Mouse (Mus musculus) retina, embryonic 14.5 days (tissue): ENCODE data around the gene Phactr1.
"Not testable (repeated sequence)": the region's sequence is repeated elsewhere in the genome, so short reads cannot be mapped to it uniquely, and the experiment has no call there.

ENCODE experiments used
- DNase-seq: peaks from one replicate; pipeline ENCODE4 v3.0.0-alpha.2; 2015; ENCODE audit warnings: low spot score

Gene Phactr1

DNA sequence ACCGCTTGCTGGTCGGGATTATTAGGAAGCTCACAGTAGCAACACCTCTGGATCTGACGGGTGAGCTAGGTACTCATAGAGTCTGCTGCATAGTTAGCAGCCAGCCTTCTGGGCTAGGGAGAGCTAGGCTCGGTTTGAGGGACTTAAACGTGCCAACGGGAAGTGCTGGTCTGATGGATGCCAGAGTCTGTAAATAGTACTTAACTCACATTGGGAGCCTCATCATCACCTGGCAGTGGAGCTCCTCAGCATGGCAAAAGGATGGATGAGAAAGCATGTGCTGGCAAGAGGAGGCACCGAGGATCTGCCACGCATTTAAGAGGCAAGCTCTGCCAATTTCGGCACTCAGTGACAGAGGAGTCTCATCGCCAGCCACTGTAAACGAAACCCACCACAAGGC, 247.4 kb downstream of the Phactr1 start:
- no peak for DNase-seq

DNA sequence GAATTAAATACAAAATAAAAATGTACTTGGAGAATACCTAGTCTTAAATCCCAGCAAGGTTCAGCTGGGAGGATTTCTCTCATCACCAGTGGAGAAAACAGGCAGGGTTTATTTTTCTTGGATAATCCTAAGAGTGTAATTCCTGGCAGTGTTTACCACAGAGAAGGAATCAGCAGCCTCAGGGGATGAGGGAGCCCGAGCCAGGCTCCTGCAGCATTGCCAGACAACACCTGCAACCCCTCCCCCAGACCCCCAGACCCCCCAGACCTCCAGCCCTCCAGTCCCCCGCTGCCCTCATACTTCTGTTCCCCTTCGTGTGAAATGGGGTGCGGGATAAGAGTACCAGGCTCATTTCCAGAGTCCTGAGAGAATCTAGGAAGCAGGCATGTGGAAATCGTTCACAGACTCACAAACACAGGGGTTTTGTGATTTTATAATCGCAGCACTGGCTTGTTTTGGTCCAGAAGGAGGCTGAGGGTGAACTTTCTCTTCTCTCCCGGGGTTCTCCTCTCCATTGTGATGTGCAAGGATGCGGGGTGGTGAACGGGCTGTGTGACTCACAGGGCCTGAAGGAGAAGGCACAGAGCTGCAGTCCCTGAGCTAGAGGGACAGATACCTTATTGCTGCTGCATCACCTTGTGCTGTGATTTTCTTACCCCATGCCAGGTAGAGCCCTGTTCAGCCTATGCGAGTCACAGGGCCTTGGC, 249.3 kb downstream of the Phactr1 start:
- no peak for DNase-seq

DNA sequence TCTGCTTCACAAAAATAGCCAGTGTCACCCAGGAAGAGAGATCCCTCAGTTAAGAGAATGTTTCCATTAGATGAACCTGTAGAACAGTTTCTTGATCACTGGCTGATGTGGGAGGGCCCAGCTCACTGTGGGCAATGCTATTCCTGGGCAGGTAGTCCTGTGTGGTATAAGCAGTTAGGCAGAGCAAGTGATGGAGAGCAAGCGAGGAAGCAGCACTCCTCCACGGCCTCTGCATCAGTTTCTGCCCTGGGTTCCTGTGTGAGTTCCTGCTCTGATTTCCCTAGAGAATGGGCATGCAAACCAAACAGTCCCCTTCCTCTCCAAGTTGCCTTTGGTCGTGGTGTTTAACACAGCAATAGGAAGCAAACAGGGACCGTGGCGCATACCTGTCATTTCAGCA, 251.6 kb downstream of the Phactr1 start:
- DNase-seq, result no peak

DNA sequence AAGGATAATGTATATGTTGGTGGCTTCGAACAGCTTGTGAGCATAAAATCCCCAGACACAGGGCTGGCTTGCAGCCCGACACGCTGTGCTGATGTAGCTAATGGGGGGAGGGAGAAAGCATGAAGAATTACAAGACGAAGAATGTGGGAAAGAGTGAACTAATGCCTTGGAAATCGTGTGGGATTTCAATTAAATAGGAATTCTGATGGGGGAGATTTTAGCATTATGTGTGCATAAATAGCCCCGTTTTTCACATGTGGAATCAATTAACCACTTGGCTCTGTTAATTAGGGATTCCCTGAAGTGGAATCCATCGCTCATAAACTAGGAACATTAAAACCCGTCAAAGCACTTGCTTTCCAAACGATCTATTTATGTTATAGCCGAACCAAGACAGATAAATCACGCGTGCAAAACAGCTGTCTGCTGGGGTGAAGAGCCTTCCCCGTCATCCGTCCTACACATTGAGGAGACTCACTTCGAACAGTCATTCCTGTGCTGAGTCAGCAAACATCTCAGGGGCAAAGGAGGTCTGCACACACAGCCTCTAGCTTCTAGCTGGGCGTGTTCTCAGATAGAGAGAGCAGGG, 254.2 kb downstream of the Phactr1 start:
- DNase-seq, result no peak

DNA sequence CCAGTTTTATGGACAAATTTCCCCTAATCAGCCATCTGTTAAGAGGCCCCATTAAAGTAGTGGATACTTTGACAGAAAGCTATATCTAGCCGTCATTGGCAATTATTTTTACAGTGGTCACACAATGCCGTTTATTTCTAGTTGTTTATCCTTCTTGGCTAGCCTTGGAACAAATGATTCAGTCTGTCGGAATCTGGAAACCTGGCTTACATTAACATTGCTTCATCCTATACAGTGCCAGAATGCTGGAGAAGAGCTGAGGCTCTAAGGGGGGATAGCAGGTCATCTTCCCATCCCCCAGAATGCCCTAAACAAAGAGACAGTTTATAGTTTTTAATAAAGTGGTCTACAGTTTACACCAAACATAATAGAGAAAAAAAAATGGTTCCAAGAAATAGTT, 257.4 kb downstream of the Phactr1 start:
- no peak for DNase-seq

DNA sequence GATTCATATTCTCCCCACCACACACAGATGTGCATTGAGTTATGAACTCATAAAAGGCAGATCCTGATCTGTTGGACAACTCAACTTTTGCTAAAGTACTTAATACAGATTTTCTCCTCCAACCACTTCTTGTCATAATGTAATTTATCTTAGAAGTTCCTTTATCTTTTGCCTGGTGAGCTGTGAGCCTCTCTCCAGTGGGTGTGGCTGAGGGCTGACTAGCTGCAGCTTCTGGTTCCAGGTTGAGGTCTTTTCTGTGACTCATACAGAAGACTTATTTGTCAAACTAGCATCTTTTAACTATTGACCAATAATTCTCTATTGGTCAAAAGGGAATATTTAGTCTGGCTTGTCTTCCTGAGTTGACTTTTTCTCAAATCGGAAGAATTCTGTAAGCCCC, 257.9 kb downstream of the Phactr1 start:
- no peak for DNase-seq

DNA sequence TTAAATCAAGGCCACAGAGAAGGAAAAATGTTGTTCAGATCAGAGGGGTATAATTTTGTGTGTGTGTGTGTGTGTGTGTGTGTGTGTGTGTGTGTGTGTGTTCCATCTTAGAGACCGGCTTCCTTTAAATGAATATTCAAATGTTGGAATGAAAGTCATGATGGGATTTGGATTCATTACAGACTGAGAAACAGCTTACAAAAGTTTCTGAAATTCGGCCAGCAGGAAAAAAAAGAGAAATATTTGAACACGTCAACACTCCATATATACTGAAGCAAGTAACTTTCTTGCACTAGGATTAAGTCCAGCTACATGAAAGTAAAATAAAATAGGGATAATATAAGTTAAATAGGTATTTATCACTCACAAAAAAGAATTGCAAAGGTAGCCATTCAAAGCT, 259.8 kb downstream of the Phactr1 start:
- DNase-seq, result no peak

DNA sequence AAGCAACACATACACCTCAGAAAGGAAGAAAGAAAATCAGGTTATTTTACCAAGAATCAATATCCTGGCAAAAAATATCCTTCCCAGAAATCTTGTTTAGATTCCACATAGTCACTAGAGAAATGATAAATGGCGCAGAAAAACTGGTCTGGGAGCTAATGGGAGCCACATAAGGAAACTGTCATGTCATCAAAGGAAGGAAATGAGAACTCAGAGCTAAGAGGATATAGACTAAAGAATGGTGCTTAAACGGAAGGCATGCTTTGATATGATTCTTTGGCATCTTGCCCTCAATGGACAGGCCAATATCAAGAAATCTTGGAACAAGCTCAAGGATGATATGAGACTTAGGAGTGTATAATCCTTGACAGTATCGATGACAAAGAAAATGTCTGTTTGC, 263.7 kb downstream of the Phactr1 start:
- no peak for DNase-seq

DNA sequence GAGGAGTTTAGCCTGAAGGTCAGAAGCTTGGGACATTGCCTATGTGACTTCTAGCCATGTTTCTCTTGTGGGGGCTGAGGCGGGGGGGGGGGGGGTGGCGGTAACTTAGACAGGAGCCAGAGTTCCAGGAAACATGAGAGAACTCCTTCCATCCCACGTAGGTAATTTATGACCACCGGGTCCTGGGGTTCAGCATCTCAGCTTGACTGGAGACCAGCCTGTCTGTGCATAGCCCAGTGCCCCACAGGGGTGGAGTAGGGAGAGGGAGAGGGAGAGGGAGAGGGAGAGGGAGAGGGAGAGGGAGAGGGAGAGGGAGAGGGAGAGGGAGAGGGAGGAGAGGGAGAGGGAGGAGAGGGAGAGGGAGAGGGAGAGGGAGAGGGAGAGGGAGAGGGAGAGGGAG, 264.8 kb downstream of the Phactr1 start:
- DNase-seq, result not testable (repeated sequence)

DNA sequence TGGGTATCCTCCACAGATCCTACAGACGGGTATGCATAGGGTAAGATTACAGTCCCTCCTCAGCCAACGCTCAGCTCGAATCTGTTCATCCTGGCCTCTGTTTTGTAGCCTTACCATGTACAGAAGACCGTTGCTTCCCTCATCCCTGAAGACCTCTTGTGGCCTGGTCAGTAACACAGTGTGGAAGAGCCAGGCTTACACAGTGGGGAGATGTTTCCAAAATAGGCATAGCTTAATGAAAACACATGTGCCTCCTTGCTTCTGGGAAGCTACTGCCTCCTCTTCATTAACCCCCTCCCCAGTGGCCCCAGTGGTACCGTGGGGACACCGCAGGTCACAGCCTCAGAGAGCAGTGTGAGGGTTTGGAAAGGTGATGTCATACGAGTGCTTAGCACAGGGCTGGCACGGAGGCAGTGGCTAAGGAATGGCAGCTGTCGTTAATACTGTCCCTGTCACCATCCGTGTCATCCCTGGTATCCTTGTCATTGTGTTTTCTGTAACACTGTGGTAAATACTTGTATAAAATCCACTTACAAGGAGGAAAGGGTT, 268.4 kb downstream of the Phactr1 start:
- no peak for DNase-seq

DNA sequence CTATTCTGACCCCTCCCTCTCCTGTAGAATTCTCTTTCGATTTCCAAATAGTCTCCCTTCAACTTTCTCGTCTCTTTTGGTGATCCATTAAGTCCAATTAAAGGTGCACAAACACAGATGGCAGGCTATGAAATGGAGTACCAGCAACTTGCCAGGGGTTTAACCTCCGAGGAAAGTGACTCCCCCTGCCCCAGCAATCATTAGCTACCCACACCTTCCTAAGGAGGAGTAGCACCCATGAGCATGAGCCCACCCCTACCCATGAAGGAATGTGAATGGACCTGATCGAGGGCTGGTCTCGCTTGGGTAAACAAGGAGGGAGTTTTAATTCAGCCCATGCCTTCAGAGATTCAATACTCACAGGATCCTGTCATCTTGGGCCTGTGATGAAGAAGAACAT, 268.9 kb downstream of the Phactr1 start:
- DNase-seq, result no peak

DNA sequence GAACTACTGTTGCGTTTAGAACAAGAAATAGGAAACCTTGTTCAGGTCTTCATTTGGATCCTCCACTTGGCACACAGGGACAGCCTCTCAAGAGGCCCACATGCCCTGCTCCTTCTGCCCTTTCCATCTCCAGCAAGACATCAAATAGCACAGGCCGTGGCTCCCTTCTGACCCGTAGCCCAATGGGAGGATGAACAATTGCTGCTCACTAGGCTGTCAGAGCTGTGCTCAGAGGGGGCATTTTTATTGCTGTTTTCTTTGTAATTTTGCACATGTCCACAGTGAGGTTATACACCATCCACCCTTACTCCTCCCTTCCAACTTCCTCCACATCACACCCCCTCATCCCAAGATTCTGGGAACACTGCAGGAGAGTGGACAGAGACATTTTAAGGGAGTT, 269.6 kb downstream of the Phactr1 start:
- DNase-seq, result no peak

DNA sequence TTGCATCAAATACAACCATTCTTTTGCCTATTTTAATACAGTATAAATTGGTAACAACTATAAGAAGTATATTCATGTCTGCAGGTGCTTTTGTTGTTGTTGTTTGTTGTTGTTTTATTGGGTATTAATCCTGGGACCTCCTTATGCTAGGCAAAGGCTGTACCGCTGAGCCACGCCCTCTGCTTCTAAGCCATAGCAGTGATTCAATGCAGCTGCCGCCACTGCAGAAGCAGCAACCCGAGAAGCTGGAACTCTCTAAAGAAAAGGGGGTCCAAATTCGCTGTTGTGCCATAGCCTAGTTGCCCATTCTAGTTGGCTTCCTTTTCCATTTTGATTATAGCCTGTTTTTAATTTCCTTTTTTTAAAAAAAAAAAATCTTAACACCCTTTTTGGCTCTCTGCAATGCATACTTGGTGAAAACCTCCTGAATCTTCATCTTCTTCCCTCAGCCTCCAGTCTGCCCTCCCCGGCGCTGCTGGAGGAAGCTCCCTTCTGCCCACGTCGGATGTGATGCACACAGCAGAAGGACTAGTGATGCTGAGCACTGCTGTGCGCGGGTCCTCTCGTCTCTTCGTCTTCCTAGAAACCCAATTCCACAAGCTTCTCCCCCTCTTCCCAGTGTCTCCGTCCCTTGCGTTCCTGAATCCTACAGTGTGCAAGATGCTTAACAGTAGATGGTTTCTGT, 271.8 kb downstream of the Phactr1 start:
- no peak for DNase-seq

DNA sequence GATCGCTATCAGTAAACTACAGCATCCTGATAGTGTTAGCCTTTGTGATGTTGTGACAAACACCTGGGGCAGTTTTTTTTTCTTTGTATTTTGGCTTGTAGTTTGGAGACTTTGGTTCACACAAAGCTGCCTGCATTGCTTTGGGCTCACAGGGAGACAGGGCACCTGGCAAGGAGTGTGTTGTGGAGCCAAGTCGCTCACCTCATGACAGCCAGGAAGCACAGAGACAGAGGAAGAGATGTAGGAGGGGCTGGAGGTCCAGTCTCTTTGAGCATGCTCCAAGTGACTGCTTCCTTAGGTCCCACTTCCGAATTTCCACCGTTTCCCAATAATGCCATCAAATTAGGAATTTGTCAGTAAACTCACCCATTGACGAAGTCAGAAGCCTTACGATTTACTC, 272.6 kb downstream of the Phactr1 start:
- DNase-seq, result no peak

DNA sequence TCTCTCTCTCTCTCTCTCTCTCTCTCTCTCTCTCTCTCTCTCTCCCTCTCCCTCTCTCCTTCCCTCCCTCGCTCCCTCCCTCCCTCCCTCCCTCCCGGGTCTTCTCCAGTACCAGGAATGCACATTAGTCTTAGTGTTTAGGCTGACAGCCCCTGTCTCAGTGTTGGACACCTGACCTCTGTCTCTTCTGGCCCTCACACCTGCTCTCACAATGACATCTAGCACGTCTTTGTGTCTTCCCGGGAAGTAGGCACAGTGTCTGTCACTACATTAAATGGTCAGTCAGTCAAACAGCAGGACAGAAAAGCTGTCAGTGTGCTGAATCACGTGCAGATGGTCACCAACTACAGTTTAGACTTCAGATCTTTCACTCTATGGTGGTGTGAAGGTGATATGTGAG, 273.7 kb downstream of the Phactr1 start:
- no peak for DNase-seq

DNA sequence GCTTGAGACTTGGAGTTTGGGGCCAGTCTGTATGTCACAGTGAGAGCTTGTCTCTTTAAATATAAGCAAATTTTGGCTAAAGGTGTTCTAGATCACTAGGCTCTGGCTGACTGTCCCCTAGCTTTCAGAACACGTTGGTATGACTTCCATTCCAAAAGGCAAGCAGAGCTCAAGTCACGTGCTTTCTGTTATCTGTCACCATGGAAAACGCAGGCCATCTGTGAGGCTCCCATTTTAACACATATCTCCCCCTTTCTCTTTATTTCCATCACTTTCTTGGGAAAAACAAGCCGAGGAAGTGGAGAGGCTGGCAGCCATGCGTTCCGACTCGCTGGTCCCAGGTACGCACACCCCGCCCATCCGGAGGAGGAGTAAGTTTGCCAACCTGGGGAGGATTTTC, 275.9 kb downstream of the Phactr1 start:
- DNase-seq, result no peak

DNA sequence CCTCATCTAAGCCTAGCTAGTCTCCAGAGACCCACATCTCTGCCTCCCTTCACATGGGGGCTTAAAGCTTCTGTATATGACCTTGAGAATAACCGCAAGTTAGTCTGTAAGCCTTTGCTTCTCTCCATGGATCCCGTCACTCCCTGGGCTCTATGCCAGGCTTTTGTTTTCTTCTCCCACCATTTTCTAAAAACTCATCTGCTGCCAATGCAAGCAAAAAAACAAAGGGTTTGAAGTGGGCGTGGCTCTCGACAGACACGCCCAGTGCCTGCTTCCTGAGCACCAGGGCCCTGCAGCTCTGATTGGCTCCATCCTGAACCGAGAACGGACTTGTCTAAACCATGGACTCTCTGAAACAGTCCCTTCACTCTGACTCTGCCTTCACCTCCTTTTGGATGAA, 277.4 kb downstream of the Phactr1 start:
- no peak for DNase-seq

DNA sequence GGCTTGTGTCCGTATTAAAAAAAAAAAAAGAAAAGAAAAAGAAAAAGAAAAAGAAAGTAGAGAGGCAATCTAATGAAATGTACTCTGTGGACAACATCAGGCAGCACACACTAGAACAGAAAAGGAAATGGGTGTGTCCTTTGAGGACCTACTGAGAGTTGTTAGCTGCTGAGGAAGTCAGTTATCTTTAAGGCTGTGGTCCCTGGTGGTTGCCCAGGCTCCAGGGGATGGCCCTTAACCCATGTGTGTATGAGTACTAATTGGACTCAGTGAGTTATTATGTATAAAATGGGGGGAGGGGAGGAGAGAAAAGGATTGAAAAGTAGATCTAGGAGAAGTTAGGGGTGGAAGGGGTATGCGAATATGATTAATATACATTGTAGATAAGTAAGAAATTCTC, 278.4 kb downstream of the Phactr1 start:
- no peak for DNase-seq

DNA sequence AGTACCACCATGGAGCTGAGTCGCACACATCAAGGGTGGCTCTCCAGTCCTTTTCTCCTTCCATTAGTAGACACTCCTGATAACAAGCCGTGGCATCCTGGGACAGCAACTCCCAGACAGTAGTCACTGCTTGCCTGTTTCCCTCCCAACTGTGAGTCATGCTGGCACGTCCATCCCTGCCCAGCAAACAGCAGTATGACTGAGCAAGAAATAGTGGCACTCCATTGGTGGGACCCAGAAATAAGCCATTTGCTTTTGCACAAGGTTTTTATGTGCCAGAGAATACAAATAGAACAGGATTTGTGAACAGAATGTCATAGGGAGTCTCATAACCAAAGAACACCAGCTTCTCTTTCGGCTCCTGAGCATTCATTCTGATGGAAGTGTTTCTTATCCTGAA, 281.1 kb downstream of the Phactr1 start:
- DNase-seq, result no peak

DNA sequence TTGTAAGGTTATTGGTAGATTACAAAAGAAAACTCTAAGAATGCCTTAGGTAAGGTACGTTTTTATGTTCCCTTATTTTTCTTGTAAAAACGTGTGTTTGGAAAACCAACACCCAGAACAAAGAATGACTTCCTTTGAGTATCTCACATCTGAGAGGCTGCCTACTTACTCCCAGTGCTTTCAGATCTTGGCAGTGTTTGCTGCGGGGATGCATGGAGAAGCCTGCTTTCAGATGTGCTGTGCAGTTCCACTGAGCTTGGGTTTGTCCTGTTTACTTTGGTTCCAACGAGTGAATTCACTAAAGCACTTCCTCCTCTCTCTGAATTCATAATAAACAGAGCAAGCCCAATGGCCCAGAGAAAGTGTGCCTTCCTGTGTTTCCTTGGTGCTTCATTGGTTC, 288.1 kb downstream of the Phactr1 start:
- DNase-seq, result no peak

DNA sequence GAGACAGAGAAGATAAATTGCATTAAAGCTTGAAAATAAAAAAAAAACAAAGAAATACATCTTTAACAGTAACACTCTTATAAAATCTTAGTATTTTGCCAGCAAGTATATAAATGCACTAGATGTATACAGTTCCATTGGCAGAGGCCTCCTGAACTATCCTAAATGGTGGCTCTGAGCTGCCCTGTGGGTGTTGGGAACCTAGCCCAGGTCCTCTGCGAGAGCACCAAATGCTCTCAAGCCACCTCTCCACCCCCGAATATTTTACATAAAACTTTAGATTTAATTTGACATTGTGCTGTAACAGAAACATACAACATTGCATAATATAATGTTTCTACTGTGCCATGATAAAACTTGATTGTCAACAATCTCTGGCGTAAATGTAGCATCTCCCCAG, 293.1 kb downstream of the Phactr1 start:
- DNase-seq, result no peak

DNA sequence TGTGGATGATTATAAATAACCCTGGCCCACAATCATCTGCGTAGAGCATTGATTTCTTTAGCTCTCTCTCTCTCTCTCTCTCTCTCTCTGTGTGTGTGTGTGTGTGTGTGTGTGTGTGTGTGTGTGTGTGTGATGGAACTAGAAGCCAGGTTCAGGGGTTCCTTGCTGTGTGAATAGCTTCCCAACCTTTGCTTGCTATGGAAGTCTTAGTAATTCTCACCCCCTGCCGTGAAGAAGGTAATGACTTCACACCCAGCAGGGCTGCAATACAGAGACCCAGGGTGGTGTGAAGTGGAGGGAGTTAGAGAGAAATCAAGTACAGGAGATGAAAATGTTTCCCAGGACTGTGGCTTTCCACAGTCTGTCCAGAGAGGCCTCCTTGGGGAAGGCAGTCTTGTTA, 293.5 kb downstream of the Phactr1 start:
- no peak for DNase-seq

DNA sequence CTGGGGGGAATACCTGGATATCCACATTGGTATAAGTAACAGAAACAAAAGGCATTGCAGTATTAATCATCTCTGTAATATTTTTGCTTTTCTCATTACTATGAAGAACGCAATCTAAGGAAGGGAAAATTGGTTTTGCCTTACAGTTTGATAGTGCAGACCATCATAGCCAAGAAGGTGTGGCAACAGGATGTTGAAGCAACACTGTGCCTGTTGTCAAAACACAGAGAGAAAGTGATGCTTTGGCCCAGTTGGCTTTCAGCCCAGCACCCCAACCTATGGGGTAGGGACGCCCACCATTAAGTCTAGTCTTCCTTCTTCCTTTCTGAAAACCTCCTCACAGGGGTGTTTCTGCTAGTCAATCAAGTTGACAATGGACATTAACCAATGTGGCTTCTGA, 294.1 kb downstream of the Phactr1 start:
- DNase-seq, result no peak
